Mouse (Mus musculus) embryonic facial prominence, embryonic 13.5 days (tissue): ENCODE results near the gene Dbndd2. TPM values are rescaled to one million over a fixed set of nuclear protein-coding genes. Genes with fewer than 3 reads are reported as not detected.

Experiments used
- ATAC-seq: fragments of 200-750 bp; cut with Nextera tagmentation; 2 replicates; pipeline ENCODE4 v1.8.0; 2017; ENCODE audit warnings: low read depth; ENCODE audit not compliant: insufficient number of reproducible peaks, insufficient read depth, low FRiP score, low TSS enrichment
- H3K27ac ChIP-seq: fragments of 300-500 bp; sonication (generic); 2 replicates; pipeline ENCODE4 v1.5.1; 2015; ENCODE audit warnings: moderate library complexity, mild to moderate bottlenecking, inconsistent platforms
- H3K27me3 ChIP-seq: fragments of 300-500 bp; sonication (generic); 2 replicates; pipeline ENCODE4 v1.6.1; 2015; ENCODE audit warnings: mild to moderate bottlenecking, inconsistent platforms
- H3K36me3 ChIP-seq: fragments of 300-500 bp; sonication (generic); 2 replicates; pipeline ENCODE4 v1.6.1; 2015; ENCODE audit warnings: mild to moderate bottlenecking, inconsistent platforms
- H3K4me1 ChIP-seq: fragments of 300-500 bp; sonication (generic); 2 replicates; pipeline ENCODE4 v1.6.1; 2015; ENCODE audit warnings: inconsistent platforms
- H3K4me2 ChIP-seq: fragments of 300-500 bp; sonication (generic); 2 replicates; pipeline ENCODE4 v1.6.1; 2015; ENCODE audit warnings: moderate library complexity, mild to moderate bottlenecking, inconsistent platforms
- H3K4me3 ChIP-seq: fragments of 300-500 bp; sonication (generic); 2 replicates; pipeline ENCODE4 v1.5.1; 2015; ENCODE audit warnings: mild to moderate bottlenecking, inconsistent platforms
- H3K9ac ChIP-seq: fragments of 300-500 bp; sonication (generic); 2 replicates; pipeline ENCODE4 v1.6.1; 2015; ENCODE audit warnings: mild to moderate bottlenecking, inconsistent platforms
- H3K9me3 ChIP-seq: fragments of 300-500 bp; sonication (generic); 2 replicates; pipeline ENCODE4 v1.6.1; 2016; ENCODE audit warnings: inconsistent platforms
- WGBS: fragments of 180-500 bp; shearing (Covaris S2); methylation state at CpG from one replicate; pipeline ENCODE4 v1.1.7; 2015; ENCODE audit warnings: mixed read lengths; 5-methylcytosine and 5-hydroxymethylcytosine counted together
- polyA plus RNA-seq: library from polyadenylated mRNA; unstranded; fragments of >200 nt; fragmentation: Nextera tagmentation; extraction: Ambion mirVana; gene quantifications from 2 replicates; pipeline ENCODE4 v1.2.1, GENCODE M21; 2015

Dbndd2 gene
- polyA plus RNA-seq, 1 experiment from 2014 or later = 3.0 TPM

DNA sequence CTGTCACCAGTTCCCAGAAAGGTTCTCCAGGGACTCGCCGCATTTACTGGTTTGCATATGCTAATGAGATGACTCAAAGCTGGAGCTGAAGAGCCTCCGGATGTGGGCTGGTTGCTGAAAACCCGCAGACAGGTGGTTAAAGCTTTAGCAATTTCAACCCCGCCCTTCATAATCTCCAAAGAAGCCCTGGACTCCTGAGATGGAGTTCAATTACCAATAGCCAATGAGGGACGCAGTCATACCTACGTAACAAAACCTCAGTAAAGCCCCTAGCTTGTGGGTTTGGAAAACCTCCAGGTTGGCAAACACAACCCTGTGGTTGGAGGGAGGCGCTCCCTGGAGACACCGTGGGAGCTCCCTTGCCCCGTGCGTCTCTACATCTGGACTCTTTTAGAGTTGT, 35.9 kb downstream of the Dbndd2 start:
- H3K9me3 ChIP-seq = peaks cover 14% of the 10 kb centered on the region; the same call in 1 of the 2 replicates
- H3K27me3 ChIP-seq = no peaks in the 10 kb centered on the region
- peak overlapping the region; percentile 20; the same call in 1 of the 2 replicates for H3K4me3 ChIP-seq
- H3K4me1 ChIP-seq = peaks cover 25% of the 10 kb centered on the region
- ATAC-seq = peak; percentile 83
- WGBS = 8% methylated on average over 11 of the region's 11 CpGs
- H3K4me2 ChIP-seq = peak overlapping the region; percentile 43
- H3K36me3 ChIP-seq = no peaks in the 10 kb centered on the region
- H3K27ac ChIP-seq = peak overlapping the region; percentile 78
- no peak overlapping the region for H3K9ac ChIP-seq

GRCm38 (mm10) chr2:164522280-164522679, 36.4 kb downstream of the Dbndd2 start:
- Histone ChIP-seq H3K9me3 (peaks cover 16% of the 10 kb centered on the region; the same call in 1 of the 2 replicates), H3K27me3 (no peaks in the 10 kb centered on the region), H3K4me3 (peak overlapping the region; percentile 20), H3K9ac (no peak overlapping the region), H3K36me3 (no peaks in the 10 kb centered on the region), H3K4me2 (peak overlapping the region; percentile 43), H3K4me1 (peaks cover 25% of the 10 kb centered on the region), H3K27ac (peak overlapping the region; percentile 78)
- 9% methylated on average over 8 of the region's 8 CpGs for WGBS
- 0 out of 2 replicates have a peak, but pooled peaks have one; percentile 48 for ATAC-seq

- peaks cover 22% of the 10 kb centered on the region for H3K4me1 ChIP-seq
- WGBS = 81% methylated on average over 10 of the region's 10 CpGs
- H3K36me3 ChIP-seq = no peaks in the 10 kb centered on the region
- peaks cover 16% of the 10 kb centered on the region; the same call in 1 of the 2 replicates for H3K9me3 ChIP-seq
- ATAC-seq = no peak
- H3K4me2 ChIP-seq = no peak overlapping the region
- no peak overlapping the region for H3K4me3 ChIP-seq
- H3K27ac ChIP-seq = no peak overlapping the region
- no peaks in the 10 kb centered on the region for H3K27me3 ChIP-seq
- H3K9ac ChIP-seq = no peak overlapping the region
Observed at GRCm38 (mm10) chr2:164523301-164523773, 37.4 kb downstream of the Dbndd2 start.

DNA sequence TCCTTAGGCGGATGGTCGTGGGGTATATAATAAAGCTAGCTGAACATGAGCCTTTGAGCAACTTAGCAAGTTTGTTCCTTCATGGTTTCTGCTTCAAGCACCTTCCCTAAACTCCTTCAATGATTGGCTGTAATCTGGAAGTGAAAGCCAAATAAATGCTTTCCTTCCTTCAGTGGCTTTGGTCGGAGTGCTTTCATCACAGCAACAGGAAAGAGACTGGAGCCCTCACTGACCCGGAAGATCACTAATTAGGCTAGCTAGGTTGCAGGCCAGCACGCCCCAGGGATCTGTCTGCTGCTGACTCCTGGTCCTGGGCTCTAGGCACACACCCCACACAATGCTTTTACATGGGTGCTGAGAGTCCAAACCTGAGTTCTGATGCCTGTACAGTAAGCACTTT, 42.7 kb downstream of the Dbndd2 start:
- H3K4me1 ChIP-seq = no peaks in the 10 kb centered on the region
- no peak overlapping the region for H3K9ac ChIP-seq
- H3K27ac ChIP-seq = no peak overlapping the region
- WGBS = 57% methylated on average over 5 of the region's 5 CpGs
- no peak overlapping the region for H3K4me2 ChIP-seq
- H3K4me3 ChIP-seq = no peak overlapping the region
- H3K36me3 ChIP-seq = no peaks in the 10 kb centered on the region
- H3K9me3 ChIP-seq = peaks cover 11% of the 10 kb centered on the region; the same call in 1 of the 2 replicates
- no peak for ATAC-seq
- H3K27me3 ChIP-seq = no peaks in the 10 kb centered on the region

- Histone ChIP-seq H3K4me1 (no peaks in the 10 kb centered on the region), H3K4me3 (no peak overlapping the region), H3K27me3 (no peaks in the 10 kb centered on the region), H3K4me2 (no peak overlapping the region), H3K27ac (no peak overlapping the region), H3K9me3 (peaks cover 5% of the 10 kb centered on the region; the same call in 1 of the 2 replicates), H3K9ac (no peak overlapping the region), H3K36me3 (no peaks in the 10 kb centered on the region)
- no peak for ATAC-seq
- 2% methylated on average over 3 of the region's 3 CpGs for WGBS
Observed at GRCm38 (mm10) chr2:164531169-164531568, 45.3 kb downstream of the Dbndd2 start.

DNA sequence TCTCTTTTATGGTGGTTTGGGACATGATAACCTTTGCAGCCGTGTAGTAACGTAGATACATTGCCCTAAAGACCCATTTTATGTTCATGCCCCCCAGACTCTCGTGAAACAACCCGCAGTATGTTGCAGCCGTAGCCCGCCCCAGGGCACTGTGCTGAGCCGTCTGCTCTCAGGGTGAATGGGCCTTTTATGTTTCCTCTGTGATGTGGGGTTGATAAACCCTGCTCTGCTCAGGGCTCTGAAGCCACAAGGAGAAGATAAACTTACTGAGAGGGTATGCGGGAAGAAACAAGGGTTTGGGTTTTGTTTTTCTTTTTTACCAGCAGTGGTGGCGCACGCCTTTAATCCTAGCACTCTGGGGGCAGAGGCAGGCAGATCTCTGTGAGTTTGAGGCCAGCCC, 48.4 kb downstream of the Dbndd2 start:
- no peak overlapping the region for H3K9ac ChIP-seq
- H3K27me3 ChIP-seq = no peaks in the 10 kb centered on the region
- no peaks in the 10 kb centered on the region for H3K4me1 ChIP-seq
- H3K9me3 ChIP-seq = no peaks in the 10 kb centered on the region
- H3K36me3 ChIP-seq = no peaks in the 10 kb centered on the region
- WGBS = 50% methylated on average over 10 of the region's 10 CpGs
- H3K27ac ChIP-seq = no peak overlapping the region
- H3K4me3 ChIP-seq = no peak overlapping the region
- no peak for ATAC-seq
- no peak overlapping the region for H3K4me2 ChIP-seq

DNA sequence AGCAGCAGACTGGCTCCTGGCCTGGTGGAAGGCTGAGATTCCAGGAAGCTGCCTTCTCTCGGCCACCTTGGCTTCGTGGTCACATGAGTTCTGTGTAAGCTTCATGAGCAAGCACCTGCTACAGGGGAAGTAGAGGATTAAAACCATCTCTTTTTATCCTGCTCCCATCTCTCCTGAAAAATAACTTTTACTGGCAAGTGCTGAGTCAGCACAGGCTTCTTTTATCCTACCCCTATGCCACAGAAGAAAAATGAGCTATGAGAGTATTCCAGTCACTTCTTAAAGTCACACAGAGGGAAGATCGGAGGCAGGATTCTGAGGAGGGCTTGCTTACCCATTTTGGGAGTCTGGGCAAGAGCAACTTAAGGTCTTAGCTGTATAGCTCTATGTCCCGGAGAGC, 51.1 kb downstream of the Dbndd2 start:
- no peak for ATAC-seq
- no peak overlapping the region for H3K4me2 ChIP-seq
- H3K9me3 ChIP-seq = no peaks in the 10 kb centered on the region
- no peak overlapping the region for H3K27ac ChIP-seq
- no peaks in the 10 kb centered on the region for H3K27me3 ChIP-seq
- no peaks in the 10 kb centered on the region for H3K36me3 ChIP-seq
- WGBS = 77% methylated on average over 4 of the region's 4 CpGs
- H3K4me1 ChIP-seq = peaks cover 13% of the 10 kb centered on the region; the same call in 1 of the 2 replicates
- no peak overlapping the region for H3K4me3 ChIP-seq
- no peak overlapping the region for H3K9ac ChIP-seq

GRCm38 (mm10) chr2:164540652-164541427, 54.9 kb downstream of the Dbndd2 start:
- Histone ChIP-seq H3K4me1 (peaks cover 16% of the 10 kb centered on the region), H3K27ac (0 out of 2 replicates have a peak overlapping the region, but pooled peaks have one; percentile 1), H3K9ac (no peak overlapping the region), H3K27me3 (no peaks in the 10 kb centered on the region), H3K36me3 (no peaks in the 10 kb centered on the region), H3K9me3 (0 out of 2 replicates have a peak, but pooled peaks cover 2% of the 10 kb centered on the region), H3K4me3 (no peak overlapping the region), H3K4me2 (no peak overlapping the region)
- no peak for ATAC-seq
- 26% methylated on average over 8 of the region's 8 CpGs for WGBS

DNA sequence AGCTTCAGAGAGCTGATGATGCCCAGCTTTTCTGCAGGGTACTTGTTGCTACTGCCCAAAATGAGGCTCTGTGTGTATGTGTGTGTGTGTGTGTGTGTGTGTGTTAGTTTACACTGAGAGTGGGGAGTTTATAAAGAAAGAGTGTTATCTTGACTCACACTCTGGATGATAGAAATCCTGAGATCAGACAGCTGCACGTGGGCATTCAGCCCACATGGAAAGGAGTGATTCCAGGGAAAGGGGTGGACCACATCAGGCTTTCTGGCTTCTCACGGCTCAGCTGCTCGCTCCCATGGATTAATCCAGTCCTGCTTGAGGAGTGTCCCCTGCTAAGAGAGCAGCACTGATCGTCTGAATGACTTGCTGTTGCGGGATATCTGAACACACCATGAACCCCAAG, 56.2 kb downstream of the Dbndd2 start:
- Histone ChIP-seq H3K9ac (no peak overlapping the region), H3K9me3 (0 out of 2 replicates have a peak, but pooled peaks cover 2% of the 10 kb centered on the region)

DNA sequence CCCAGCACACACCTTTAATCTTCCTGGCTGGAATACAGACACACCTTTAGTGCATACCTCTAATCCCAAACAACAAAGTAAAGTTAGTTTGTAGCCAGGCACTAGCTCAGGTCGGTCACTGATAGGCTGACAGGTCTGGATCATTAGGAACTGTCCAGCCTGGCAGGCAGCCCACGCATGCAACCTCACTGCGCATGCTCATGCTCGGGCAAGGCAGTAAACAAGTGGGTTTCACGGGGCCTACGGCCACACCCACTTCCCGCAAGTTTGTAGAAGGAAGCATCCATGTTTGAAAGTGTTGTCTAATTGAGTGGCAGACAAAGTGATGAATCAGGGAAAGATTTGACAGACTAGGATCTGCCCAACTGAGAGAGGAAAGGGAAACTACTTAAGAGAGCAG, 56.7 kb downstream of the Dbndd2 start:
- no peak overlapping the region for H3K9ac ChIP-seq
- H3K4me3 ChIP-seq = no peak overlapping the region
- peaks cover 16% of the 10 kb centered on the region for H3K4me1 ChIP-seq
- ATAC-seq = no peak
- no peak overlapping the region for H3K27ac ChIP-seq
- 90% methylated on average over 7 of the region's 7 CpGs for WGBS
- no peak overlapping the region for H3K4me2 ChIP-seq
- no peaks in the 10 kb centered on the region for H3K36me3 ChIP-seq
- H3K27me3 ChIP-seq = no peaks in the 10 kb centered on the region
- 0 out of 2 replicates have a peak, but pooled peaks cover 2% of the 10 kb centered on the region for H3K9me3 ChIP-seq

More for the DNA sequence above, 56.2 kb downstream of the Dbndd2 start:
- Histone ChIP-seq H3K4me1 (peaks cover 16% of the 10 kb centered on the region), H3K4me3 (no peak overlapping the region), H3K27me3 (no peaks in the 10 kb centered on the region), H3K4me2 (no peak overlapping the region), H3K36me3 (no peaks in the 10 kb centered on the region), H3K27ac (no peak overlapping the region)
- ATAC-seq = no peak
- 79% methylated on average over 5 of the region's 5 CpGs for WGBS
